Mouse (Mus musculus) cerebellum, adult 11-12 months (tissue): Measurements from ENCODE around the gene Nlgn2.

ENCODE experiments used
- DNase-seq: peaks from one replicate; pipeline ENCODE4 v3.0.0; 2022

The Nlgn2 gene

DNA sequence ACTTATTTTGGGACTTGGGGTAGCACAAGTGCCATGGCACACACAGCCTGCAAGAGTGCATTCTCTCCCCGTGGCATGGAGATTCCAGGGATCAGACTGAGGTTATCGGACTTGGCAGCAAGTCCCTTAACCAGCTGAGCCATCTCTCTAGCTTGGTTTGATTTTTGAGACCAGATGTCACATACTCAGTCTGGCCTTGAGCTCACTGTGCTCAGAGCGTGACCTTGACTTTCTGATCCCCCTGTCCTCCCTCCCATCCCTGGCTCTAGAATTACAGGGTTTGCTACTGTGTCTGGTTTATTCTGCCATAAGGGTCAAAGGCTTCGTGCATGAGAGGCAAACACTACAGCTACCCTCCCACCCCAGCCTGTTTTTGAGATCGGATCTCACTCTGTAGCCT is 48.2 kb downstream of the Nlgn2 start:
- DNase-seq, result no peak

GRCm38 (mm10) chr11:69787306-69787705 is 50.3 kb downstream of the Nlgn2 start:
- DNase-seq, result no peak

DNA sequence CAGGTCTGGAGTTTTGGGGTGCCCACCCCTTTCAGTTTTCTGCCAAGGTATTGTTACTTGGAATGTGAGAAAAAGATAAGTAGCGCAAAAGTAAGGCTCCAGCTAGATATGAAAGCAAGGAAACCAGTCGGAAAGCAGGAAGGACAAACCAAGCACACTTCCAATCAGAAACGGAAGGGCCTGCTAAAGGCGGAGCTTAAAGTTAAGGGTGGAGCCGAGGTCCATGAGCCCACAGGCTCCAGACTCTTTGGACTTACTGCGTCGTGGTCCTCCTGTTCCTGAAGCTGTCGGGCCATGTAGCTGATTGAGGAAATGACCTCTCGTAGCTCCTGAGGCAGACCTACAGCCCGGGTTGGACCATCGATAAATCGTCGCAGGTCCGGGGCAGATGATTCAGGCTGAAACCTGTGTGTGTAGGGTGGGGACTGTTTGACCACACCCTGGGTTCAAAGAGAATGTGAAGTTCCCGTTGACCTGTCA is 52.8 kb downstream of the Nlgn2 start:
- DNase-seq, result no peak

DNA sequence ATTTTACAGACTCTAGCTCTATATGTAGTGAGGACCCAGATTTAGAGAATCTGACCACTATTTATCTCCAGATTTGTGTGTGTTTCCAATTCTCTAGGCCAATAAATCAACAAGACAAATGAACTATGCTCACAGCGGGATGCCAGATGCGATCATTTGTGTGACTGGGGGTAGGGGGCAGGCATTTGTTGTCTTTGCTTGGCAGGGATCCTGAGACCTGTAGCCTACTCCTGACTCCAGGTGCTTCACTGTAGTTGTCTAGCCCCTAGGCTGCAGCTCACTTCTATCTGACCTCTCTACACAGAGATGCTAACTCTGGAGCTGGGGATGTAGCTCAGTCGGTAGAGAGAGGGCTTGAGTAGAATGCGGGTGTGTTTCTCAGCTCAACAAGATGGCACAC is 55.8 kb downstream of the Nlgn2 start:
- no peak for DNase-seq

- DNase-seq, result no peak
These were observed 58.6 kb downstream of the Nlgn2 start for GRCm38 (mm10) chr11:69778985-69779384.

DNA sequence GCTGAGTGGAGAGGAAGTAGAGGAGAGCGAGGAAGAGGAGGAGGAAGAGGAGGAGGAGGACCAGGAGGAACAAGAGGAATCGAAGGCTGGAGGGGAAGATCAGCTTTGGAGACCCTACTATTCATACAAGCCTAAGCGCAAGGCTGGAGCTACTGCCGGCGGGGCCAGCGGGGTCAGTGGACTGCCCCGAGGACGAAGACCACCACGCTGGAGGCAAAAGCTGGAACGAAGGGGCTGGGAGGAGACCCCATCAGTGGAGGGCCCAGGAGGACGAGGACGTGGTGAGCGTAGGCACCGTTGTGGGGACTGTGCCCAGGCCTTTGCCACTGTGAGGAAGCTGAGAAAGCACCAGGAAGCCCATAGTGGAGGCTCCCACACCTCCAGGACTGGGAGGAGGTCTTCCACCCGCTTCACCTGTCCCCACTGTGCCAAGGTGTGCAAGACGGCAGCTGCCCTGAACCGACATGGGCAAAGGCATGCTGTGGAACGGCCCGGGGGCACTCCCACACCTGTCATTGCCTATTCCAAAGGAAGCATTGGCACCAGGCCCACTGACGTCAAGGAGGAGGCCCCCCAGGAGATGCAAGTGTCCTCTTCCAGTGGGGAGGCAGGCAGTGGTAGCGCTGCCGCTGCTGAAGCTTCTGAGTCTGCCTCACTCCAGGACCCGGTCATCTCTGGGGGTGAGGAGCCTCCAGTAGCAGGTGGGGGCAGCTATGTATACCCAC is 59.2 kb downstream of the Nlgn2 start:
- DNase-seq, result peak; percentile 66

- DNase-seq, result no peak
These were observed 59.9 kb downstream of the Nlgn2 start for GRCm38 (mm10) chr11:69777504-69778257.

GRCm38 (mm10) chr11:69776488-69776887 is 61.1 kb downstream of the Nlgn2 start:
- DNase-seq, result no peak

DNA sequence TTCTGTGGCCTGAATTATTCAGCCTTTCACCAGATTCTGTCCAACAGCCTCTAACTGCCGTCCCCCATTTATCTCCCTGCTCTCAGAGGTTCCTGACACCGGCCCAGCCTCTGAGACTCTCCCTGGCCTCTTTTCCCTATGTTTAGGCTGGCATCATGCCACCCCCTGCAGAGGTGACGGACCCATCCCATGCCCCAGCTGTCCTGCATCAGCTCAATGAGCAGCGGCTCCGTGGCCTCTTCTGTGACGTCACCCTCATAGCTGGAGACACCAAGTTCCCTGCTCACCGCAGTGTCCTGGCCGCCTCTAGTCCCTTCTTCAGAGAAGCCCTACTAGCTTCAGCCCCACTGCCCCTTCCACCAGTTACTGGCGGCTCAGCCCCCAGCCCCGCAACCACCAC is 61.9 kb downstream of the Nlgn2 start:
- DNase-seq, result peak; percentile 49

- DNase-seq, result no peak
These were observed 62.6 kb downstream of the Nlgn2 start for GRCm38 (mm10) chr11:69774961-69775360.
